Mouse (Mus musculus): ENCODE results near the gene Zw10.
A peak's percentile ranks its signal among the peaks of the same experiment; 100 is the strongest.

The Zw10 gene

GRCm38 (mm10) chr9:49055333-49056205 is at the start of gene Zw10:
TSS of gene Zw10 (plus strand) at chr9:49055613.
- DNase-seq, result peak; percentile 87 to 90

- no peak for DNase-seq
Measured at GRCm38 (mm10) chr9:49015824-49016223, 39.6 kb upstream of the Zw10 start.

GRCm38 (mm10) chr9:49021289-49021688 is 34.1 kb upstream of the Zw10 start:
- DNase-seq, result no peak

- no peak for DNase-seq
Measured at GRCm38 (mm10) chr9:49023956-49024355, 31.5 kb upstream of the Zw10 start.

- no peak for DNase-seq
Measured at GRCm38 (mm10) chr9:49024529-49024928, 30.9 kb upstream of the Zw10 start.

- no peak for DNase-seq
Measured at GRCm38 (mm10) chr9:49034764-49035163, 20.6 kb upstream of the Zw10 start.

GRCm38 (mm10) chr9:49050901-49051300 is 4.5 kb upstream of the Zw10 start:
- no peak for DNase-seq

GRCm38 (mm10) chr9:49051349-49051748 is 4.1 kb upstream of the Zw10 start:
- DNase-seq, result peak; percentile 10 to 57

GRCm38 (mm10) chr9:49054028-49054427 is 1.4 kb upstream of the Zw10 start:
- no peak for DNase-seq

GRCm38 (mm10) chr9:49076847-49077246 is 21.4 kb downstream of the Zw10 start:
- no peak for DNase-seq

- DNase-seq, result no peak
Measured at GRCm38 (mm10) chr9:49081107-49081506, 25.7 kb downstream of the Zw10 start, which contains the start of gene Tmprss5. TSS of gene Tmprss5 (plus strand) at chr9:49081260.

- DNase-seq, result peak in 1 of 2 experiments; percentile 27
Measured at GRCm38 (mm10) chr9:49081561-49081960, 26.1 kb downstream of the Zw10 start.

GRCm38 (mm10) chr9:49087317-49087716 is 31.9 kb downstream of the Zw10 start:
- DNase-seq, result no peak

- DNase-seq, result no peak
Measured at GRCm38 (mm10) chr9:49098871-49099270, 43.5 kb downstream of the Zw10 start.

GRCm38 (mm10) chr9:49102328-49102727 is 46.9 kb downstream of the Zw10 start:
- DNase-seq, result no peak

- no peak for DNase-seq
Measured at GRCm38 (mm10) chr9:49109101-49109500, 53.7 kb downstream of the Zw10 start.

- no peak for DNase-seq
Measured at GRCm38 (mm10) chr9:49110476-49111220, 55.2 kb downstream of the Zw10 start.

GRCm38 (mm10) chr9:49111296-49111695 is 55.9 kb downstream of the Zw10 start:
- no peak for DNase-seq

- no peak for DNase-seq
Measured at GRCm38 (mm10) chr9:49118271-49118825, 62.9 kb downstream of the Zw10 start.

GRCm38 (mm10) chr9:49119759-49120158 is 64.3 kb downstream of the Zw10 start:
- DNase-seq, result no peak

GRCm38 (mm10) chr9:49125706-49126105 is 70.3 kb downstream of the Zw10 start:
- DNase-seq, result no peak

Data from spleen, adult 18-20 months (tissue).